Mouse (Mus musculus) embryonic facial prominence, embryonic 11.5 days (tissue): ENCODE measurements around the gene Git2. TPM values are rescaled to one million over a fixed set of nuclear protein-coding genes. Genes with fewer than 3 reads are reported as not detected.

Source experiments
- ATAC-seq: fragments of 200-750 bp; cut with Nextera tagmentation; replicated peaks from 2 replicates; pipeline ENCODE4 v1.8.0; 2017; ENCODE audit warnings: low read depth; ENCODE audit not compliant: insufficient number of reproducible peaks, low FRiP score, low TSS enrichment
- DNase-seq: peaks from one replicate; pipeline ENCODE4 v3.0.0-alpha.2; 2015; ENCODE audit warnings: low spot score
- H3K27ac ChIP-seq: fragments of 300-500 bp; sonication (generic); replicated peaks from 2 replicates; pipeline ENCODE4 v1.5.1; 2014; ENCODE audit warnings: mild to moderate bottlenecking, low read depth, low read length, control low read depth
- H3K27me3 ChIP-seq: fragments of 300-500 bp; sonication (generic); 2 replicates; pipeline ENCODE4 v1.6.1; 2014; ENCODE audit warnings: mild to moderate bottlenecking, low read length, moderate library complexity, mixed read lengths; ENCODE audit not compliant: control insufficient read depth, insufficient read depth
- H3K36me3 ChIP-seq: fragments of 300-500 bp; sonication (generic); replicated peaks from 2 replicates; pipeline ENCODE4 v1.6.1; 2014; ENCODE audit warnings: low read depth, mild to moderate bottlenecking, low read length, moderate library complexity, mixed read lengths; ENCODE audit not compliant: control insufficient read depth, insufficient read depth
- H3K4me1 ChIP-seq: fragments of 300-500 bp; sonication (generic); 2 replicates; pipeline ENCODE4 v1.6.1; 2014; ENCODE audit warnings: low read length, mixed read lengths; ENCODE audit not compliant: control insufficient read depth, insufficient read depth
- H3K4me2 ChIP-seq: fragments of 300-500 bp; sonication (generic); 2 replicates; pipeline ENCODE4 v1.6.1; 2014; ENCODE audit warnings: low read depth, mild to moderate bottlenecking, control low read depth, low read length, moderate library complexity
- H3K4me3 ChIP-seq: fragments of 300-500 bp; sonication (generic); 2 replicates; pipeline ENCODE4 v1.5.1; 2014; ENCODE audit warnings: low read depth, low read length, control low read depth
- H3K9ac ChIP-seq: fragments of 300-500 bp; sonication (generic); replicated peaks from 2 replicates; pipeline ENCODE4 v1.6.1; 2014; ENCODE audit warnings: mild to moderate bottlenecking, control low read depth, low read length
- H3K9me3 ChIP-seq: fragments of 300-500 bp; sonication (generic); replicated peaks from 2 replicates; pipeline ENCODE4 v1.6.1; 2016; ENCODE audit warnings: mild to moderate bottlenecking, low read length, inconsistent platforms, mixed read lengths; ENCODE audit not compliant: control insufficient read depth
- WGBS: fragments of 180-500 bp; shearing (Covaris S2); extraction: QIAGEN DNeasy Blood & Tissue Kit; methylation state at CpG from one replicate; pipeline ENCODE4 v1.1.7; 2014; 5-methylcytosine and 5-hydroxymethylcytosine counted together
- polyA plus RNA-seq: library from polyadenylated mRNA; unstranded; fragments of >200 nt; fragmentation: Nextera tagmentation; extraction: Ambion mirVana; gene quantifications from 2 replicates; pipeline ENCODE4 v1.2.1, GENCODE M21; 2014

The Git2 gene
- polyA plus RNA-seq, 1 experiment from 2014 or later: 37.7 TPM

DNA sequence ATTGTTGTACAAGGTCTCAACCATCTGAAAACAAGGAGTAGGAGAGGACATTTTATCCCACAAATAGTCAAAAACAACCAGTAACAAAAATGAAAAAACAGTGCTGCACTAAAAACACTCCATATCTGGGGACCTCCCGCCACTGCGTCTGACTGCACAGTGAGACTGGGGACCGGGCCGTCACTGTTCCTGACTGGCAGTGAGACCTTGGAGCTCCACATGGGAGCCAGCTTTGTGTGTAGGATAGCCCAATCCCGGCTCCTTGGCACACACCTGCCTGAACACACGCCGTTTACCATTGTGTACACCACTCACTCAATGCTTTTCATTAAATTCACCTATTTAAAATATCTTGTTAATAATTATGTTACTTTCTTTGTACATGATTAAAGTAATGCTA lies 8.1 kb downstream of the Git2 start:
- H3K27me3 ChIP-seq: no peaks in the 10 kb centered on the region
- H3K4me1 ChIP-seq: no peaks in the 10 kb centered on the region
- no peak overlapping the region for H3K27ac ChIP-seq
- no peaks in the 10 kb centered on the region for H3K9me3 ChIP-seq
- H3K36me3 ChIP-seq: no peaks in the 10 kb centered on the region
- no peak overlapping the region for H3K4me2 ChIP-seq
- ATAC-seq: no peak
- no peak overlapping the region for H3K9ac ChIP-seq
- 94% methylated on average over 7 of the region's 7 CpGs for WGBS
- H3K4me3 ChIP-seq: no peak overlapping the region
- no peak for DNase-seq

DNA sequence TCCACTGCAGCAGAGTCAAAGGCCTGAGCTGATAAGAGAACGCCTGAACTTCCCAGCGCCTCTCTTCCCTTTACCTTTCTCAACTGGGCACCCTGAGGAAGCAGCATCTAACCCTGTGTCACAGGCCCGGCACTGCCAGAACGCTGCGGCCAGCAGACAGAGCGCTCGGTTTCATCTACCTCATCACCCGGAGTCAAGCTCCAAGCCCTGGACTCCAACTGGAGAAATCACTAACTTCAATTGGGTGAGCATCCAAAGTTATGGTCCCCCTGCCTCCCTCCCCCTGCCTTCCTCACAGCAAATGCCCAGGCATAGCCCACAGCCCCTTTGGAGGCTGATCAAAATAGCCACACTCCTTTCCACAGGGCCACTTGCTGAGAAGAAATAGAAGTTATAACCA lies 8.6 kb downstream of the Git2 start:
- no peaks in the 10 kb centered on the region for H3K36me3 ChIP-seq

DNA sequence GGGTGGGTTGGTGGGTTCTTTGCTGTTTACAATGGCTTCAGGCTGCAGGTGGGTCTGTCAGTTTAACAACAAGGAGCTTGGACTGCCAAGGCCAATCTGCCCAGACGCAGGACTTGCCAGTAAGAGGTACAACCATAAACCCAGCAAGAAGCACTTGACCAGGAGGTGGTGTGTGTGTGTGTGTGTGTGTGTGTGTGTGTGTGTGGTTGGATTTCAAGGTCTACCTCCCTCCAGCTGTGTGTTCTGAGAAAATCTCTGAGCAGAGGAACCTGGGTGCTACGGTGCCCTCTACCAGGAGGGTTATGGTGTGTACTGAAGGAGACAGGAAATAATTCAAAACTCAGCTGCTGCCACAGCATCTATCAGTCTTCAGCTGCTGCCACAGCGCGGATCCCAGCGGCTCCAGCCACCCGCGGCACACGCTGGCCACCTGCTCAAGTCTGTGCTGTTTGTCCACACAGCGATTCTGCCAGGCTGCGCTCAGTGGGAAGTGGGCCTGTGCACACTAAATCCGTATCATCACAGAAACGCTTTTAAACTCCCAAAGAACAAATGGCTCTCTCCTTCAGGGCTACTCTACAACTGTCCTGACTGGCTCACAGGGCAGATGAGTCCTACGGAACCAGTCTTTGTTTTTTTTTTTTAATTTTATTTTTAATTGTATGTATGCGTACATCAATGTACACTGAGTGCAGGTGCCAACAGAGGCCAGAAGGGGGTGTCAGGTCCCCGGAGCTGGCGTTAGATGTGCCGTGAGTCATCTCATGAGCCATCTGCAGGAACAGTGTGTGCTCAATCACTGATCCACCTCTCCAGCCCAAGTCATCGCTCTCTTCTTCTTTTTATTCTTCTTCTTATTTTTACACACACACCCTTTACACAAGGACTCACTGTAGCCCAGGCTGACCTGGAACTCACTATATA lies 10.2 kb downstream of the Git2 start:
- Histone ChIP-seq H3K4me2 (no peak overlapping the region), H3K9me3 (no peaks in the 10 kb centered on the region), H3K4me3 (no peak overlapping the region), H3K4me1 (no peaks in the 10 kb centered on the region), H3K36me3 (no peaks in the 10 kb centered on the region), H3K27ac (no peak overlapping the region), H3K27me3 (no peaks in the 10 kb centered on the region), H3K9ac (no peak overlapping the region)
- ATAC-seq: no peak
- no peak for DNase-seq
- 89% methylated on average over 18 of the region's 18 CpGs for WGBS

More for the DNA sequence above, 8.6 kb downstream of the Git2 start:
- DNase-seq (no peak), ATAC-seq (no peak)
- H3K4me3 ChIP-seq: no peak overlapping the region
- no peak overlapping the region for H3K4me2 ChIP-seq
- WGBS: 94% methylated on average over 8 of the region's 8 CpGs
- no peaks in the 10 kb centered on the region for H3K27me3 ChIP-seq
- no peak overlapping the region for H3K27ac ChIP-seq
- H3K9me3 ChIP-seq: no peaks in the 10 kb centered on the region
- no peaks in the 10 kb centered on the region for H3K4me1 ChIP-seq
- H3K9ac ChIP-seq: no peak overlapping the region

GRCm38 (mm10) chr5:114761980-114762379 lies 13.3 kb downstream of the Git2 start:
- no peak for DNase-seq
- ATAC-seq: no peak
- 92% methylated on average over 8 of the region's 8 CpGs for WGBS
- Histone ChIP-seq H3K4me2 (no peak overlapping the region), H3K9me3 (no peaks in the 10 kb centered on the region), H3K9ac (no peak overlapping the region), H3K4me1 (no peaks in the 10 kb centered on the region), H3K4me3 (no peak overlapping the region), H3K27me3 (no peaks in the 10 kb centered on the region), H3K36me3 (no peaks in the 10 kb centered on the region), H3K27ac (no peak overlapping the region)

- WGBS: 91% methylated on average over 5 of the region's 5 CpGs
- Histone ChIP-seq H3K36me3 (peaks cover 2% of the 10 kb centered on the region; the same call in 1 of the 2 replicates), H3K9ac (no peak overlapping the region), H3K4me1 (no peaks in the 10 kb centered on the region), H3K4me3 (no peak overlapping the region), H3K9me3 (no peaks in the 10 kb centered on the region), H3K27me3 (no peaks in the 10 kb centered on the region), H3K4me2 (no peak overlapping the region), H3K27ac (no peak overlapping the region)
- DNase-seq: no peak
- no peak for ATAC-seq
Observed at GRCm38 (mm10) chr5:114759536-114760090, 15.7 kb downstream of the Git2 start.

DNA sequence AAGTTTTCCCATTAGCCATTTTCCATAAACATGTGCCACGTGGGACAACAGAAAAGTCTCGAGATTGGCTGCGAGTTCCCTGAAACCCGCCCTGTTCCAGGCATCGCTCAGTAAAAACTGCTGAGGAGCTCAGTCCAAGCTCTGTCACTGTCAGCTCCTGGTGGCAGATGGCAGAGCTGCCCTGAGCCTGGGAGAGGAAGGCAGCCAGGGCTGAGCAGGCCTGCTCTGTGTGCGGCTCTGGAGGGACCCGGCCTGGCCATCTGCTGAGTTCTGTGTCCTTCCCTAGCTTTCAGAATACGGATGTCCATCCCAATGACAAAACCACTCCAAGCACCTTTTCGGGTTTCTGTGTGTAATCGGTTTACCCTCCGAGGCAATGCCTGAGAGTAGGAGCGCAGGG lies 21.9 kb downstream of the Git2 start:
- Histone ChIP-seq H3K9me3 (no peaks in the 10 kb centered on the region), H3K27ac (no peak overlapping the region), H3K4me3 (no peak overlapping the region), H3K9ac (no peak overlapping the region), H3K36me3 (peaks cover 3% of the 10 kb centered on the region; the same call in 1 of the 2 replicates), H3K4me2 (no peak overlapping the region), H3K4me1 (no peaks in the 10 kb centered on the region), H3K27me3 (no peaks in the 10 kb centered on the region)
- DNase-seq: no peak
- no peak for ATAC-seq
- 90% methylated on average over 12 of the region's 12 CpGs for WGBS

DNA sequence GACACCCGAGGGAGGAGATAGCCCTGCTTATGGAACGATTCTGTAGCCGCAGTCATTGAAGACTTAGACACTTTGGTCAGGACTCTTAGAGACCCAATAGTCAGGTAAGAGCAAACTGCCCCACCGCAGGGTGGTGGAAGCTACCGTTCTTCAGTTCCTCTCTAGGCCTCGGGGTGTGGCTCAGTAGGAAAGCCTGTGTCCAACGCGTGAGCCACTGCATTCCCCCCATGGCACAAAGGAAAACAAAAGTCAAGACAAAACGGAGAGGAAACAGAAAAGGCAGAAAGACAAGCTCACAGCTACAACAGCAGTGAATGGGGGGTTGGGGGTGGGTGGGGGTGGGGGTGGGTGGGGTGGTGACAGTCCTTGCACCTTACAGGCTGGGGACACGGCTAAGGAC lies 22.9 kb downstream of the Git2 start:
- no peak overlapping the region for H3K4me2 ChIP-seq
- no peak overlapping the region for H3K4me3 ChIP-seq
- no peaks in the 10 kb centered on the region for H3K27me3 ChIP-seq
- peaks cover 3% of the 10 kb centered on the region; the same call in 1 of the 2 replicates for H3K36me3 ChIP-seq
- no peaks in the 10 kb centered on the region for H3K9me3 ChIP-seq
- H3K9ac ChIP-seq: no peak overlapping the region
- no peak overlapping the region for H3K27ac ChIP-seq
- WGBS: 90% methylated on average over 10 of the region's 10 CpGs
- ATAC-seq (no peak), DNase-seq (no peak)
- no peaks in the 10 kb centered on the region for H3K4me1 ChIP-seq

DNA sequence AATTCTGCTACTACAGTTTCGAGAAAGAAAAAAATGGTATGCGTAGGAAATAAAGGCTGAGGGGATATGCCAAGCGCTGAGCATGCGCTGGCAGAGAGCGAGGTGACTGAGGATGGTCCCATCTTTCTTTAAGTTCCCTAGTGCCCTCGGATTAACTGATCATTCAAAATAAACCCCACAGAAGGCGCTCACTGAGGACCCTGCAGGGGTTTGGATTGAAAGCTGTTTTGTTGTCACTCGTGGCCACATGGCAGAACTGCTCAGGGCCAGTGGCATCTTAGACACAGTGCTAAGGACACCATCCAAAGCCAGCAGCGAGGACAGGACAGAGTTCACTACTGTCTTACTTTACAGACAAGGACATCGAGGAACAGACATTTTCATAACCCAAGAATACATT lies 25.0 kb downstream of the Git2 start:
- Histone ChIP-seq H3K4me1 (no peaks in the 10 kb centered on the region), H3K27ac (no peak overlapping the region), H3K9ac (no peak overlapping the region), H3K4me2 (no peak overlapping the region), H3K4me3 (no peak overlapping the region), H3K9me3 (no peaks in the 10 kb centered on the region), H3K36me3 (peaks cover 6% of the 10 kb centered on the region), H3K27me3 (no peaks in the 10 kb centered on the region)
- 86% methylated on average over 10 of the region's 10 CpGs for WGBS
- no peak for DNase-seq
- no peak for ATAC-seq
